Mouse (Mus musculus) liver, adult 2 months (tissue): ENCODE results near the gene Sertad2.

ENCODE experiments used
- CTCF ChIP-seq: fragments of 200-500 bp; IDR thresholded peaks from 2 replicates; pipeline ENCODE4 v1.5.1; 2011; ENCODE audit warnings: low read depth, low read length, control low read depth
- POLR2A ChIP-seq: fragments of 200-500 bp; IDR thresholded peaks from 2 replicates; pipeline ENCODE4 v1.6.1; 2011; ENCODE audit warnings: low read length, control low read depth; ENCODE audit not compliant: insufficient read depth; ENCODE audit errors: extremely low read depth

GRCm38 (mm10) chr11:20514757-20515156 is 28.3 kb upstream of the Sertad2 start:
- no peak for TF ChIP-seq CTCF
- TF ChIP-seq POLR2A = no peak
